Mouse (Mus musculus): ENCODE results near the gene Mgst3.

- TF ChIP-seq ZNF384 (IDR thresholded peaks at IDR 0.05; ENCODE audit: low read depth, low read length) (no peak), MAFK (IDR thresholded peaks at IDR 0.05; ENCODE audit: insufficient read depth, low read depth, low read length) (no peak), HCFC1 (IDR thresholded peaks at IDR 0.05; ENCODE audit: borderline replicate concordance, insufficient read depth, low read length) (no peak), CHD2 (IDR thresholded peaks at IDR 0.05; ENCODE audit: low read depth, low read length) (no peak), ZC3H11A (IDR thresholded peaks at IDR 0.05; ENCODE audit: borderline replicate concordance, low read depth, low read length) (no peak)
These were observed 1.5 kb downstream of the Mgst3 start for GRCm38 (mm10) chr1:167392031-167392640.
